Mouse (Mus musculus): ENCODE measurements at regions not wholly inside any gene's neighbourhood (a gene's known extent, or its start where the extent isn't known, plus 50 kb on each side); places are given as distances from the start of the nearest gene placed in this dataset.

GRCm38 (mm10) chr7:116701466-116702342 lies 197.5 kb downstream of the Nucb2 start:
- H3K36me3 ChIP-seq (ENCODE audit: control insufficient read depth, insufficient read depth, low read length): no peaks in the 10 kb centered on the region
- intact Hi-C loops (cut with DNase I): loop anchor here (1.0 to 10.0 kb wide), 4 partner anchors 14 to 1181 kb away; no protein-coding TSS in a partner anchor
- no peaks in the 10 kb centered on the region for H3K79me2 ChIP-seq (replicated peaks; ENCODE audit: control insufficient read depth, insufficient read depth, low read length)
- TF ChIP-seq EP300 (IDR thresholded peaks at IDR 0.05; ENCODE audit: insufficient read depth, low read depth, low read length): peak; percentile 55; the same call in 1 of the 2 replicates
- no peak for TF ChIP-seq POLR2A (IDR thresholded peaks at IDR 0.05; ENCODE audit: insufficient read depth, low read depth, low read length)
- TF ChIP-seq CTCF (IDR thresholded peaks at IDR 0.05): peak; percentile 98
- peak; percentile 73 to 87 for DNase-seq
- H3K4me3 ChIP-seq: no peak overlapping the region
- H3K27me3 ChIP-seq (ENCODE audit: control insufficient read depth, insufficient read depth, low read length): no peaks in the 10 kb centered on the region
- no peaks in the 10 kb centered on the region; the same call in 1 of the 2 replicates for H3K4me1 ChIP-seq (ENCODE audit: control insufficient read depth, insufficient read depth, low read length)
- peak overlapping the region; percentile 44; the same call in 1 of the 2 replicates for H3K9ac ChIP-seq (ENCODE audit: low read depth, low read length)
- 22% methylated on average over 14 of the region's 14 CpGs for WGBS
- H3K27ac ChIP-seq: peak overlapping the region; percentile 53

GRCm38 (mm10) chr7:116702596-116702995 lies 198.4 kb downstream of the Nucb2 start:
- H3K4me3 ChIP-seq: no peak overlapping the region
- no peak overlapping the region for H3K9ac ChIP-seq (ENCODE audit: low read depth, low read length)
- H3K36me3 ChIP-seq (ENCODE audit: control insufficient read depth, insufficient read depth, low read length): no peaks in the 10 kb centered on the region
- peaks cover under 1% of the 10 kb centered on the region for H3K4me1 ChIP-seq (ENCODE audit: control insufficient read depth, insufficient read depth, low read length)
- no peaks in the 10 kb centered on the region for H3K27me3 ChIP-seq (ENCODE audit: control insufficient read depth, insufficient read depth, low read length)
- 91% methylated on average over 2 of the region's 2 CpGs for WGBS
- H3K79me2 ChIP-seq (replicated peaks; ENCODE audit: control insufficient read depth, insufficient read depth, low read length): no peaks in the 10 kb centered on the region
- intact Hi-C loops (cut with DNase I): loop anchor here (1.0 to 10.0 kb wide), 3 partner anchors 13 to 1180 kb away; no protein-coding TSS in a partner anchor
- DNase-seq: no peak
- no peak overlapping the region for H3K27ac ChIP-seq
- peak; percentile 47 for TF ChIP-seq CTCF (IDR thresholded peaks at IDR 0.05)
- TF ChIP-seq EP300 (IDR thresholded peaks at IDR 0.05; ENCODE audit: insufficient read depth, low read depth, low read length): no peak

DNA sequence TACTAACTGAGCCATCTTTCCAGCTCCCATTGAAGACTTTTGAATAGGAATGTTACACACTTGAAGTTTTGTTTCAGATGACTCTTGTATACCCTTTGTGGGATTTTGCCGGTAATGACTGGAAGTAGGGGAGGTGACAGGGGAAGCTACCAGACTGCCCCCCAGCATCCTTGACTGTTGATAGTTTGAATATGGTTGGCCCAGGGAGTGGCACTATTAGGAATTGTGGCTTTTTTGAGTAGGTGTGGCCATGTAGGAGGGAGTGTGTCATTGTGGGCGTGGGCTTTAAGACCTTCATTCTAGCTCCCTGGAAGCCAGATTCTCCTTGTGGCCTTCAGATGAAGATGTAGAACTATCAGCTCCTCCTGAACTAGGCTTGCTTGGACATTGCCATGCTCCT lies 207.4 kb downstream of the Nucb2 start:
- Histone ChIP-seq H3K79me2 (replicated peaks; ENCODE audit: control insufficient read depth, insufficient read depth, low read length) (no peaks in the 10 kb centered on the region), H3K27ac (no peak overlapping the region), H3K9ac (ENCODE audit: low read depth, low read length) (no peak overlapping the region), H3K4me3 (no peak overlapping the region), H3K27me3 (ENCODE audit: control insufficient read depth, insufficient read depth, low read length) (no peaks in the 10 kb centered on the region), H3K4me1 (ENCODE audit: control insufficient read depth, insufficient read depth, low read length) (peaks cover 22% of the 10 kb centered on the region), H3K36me3 (ENCODE audit: control insufficient read depth, insufficient read depth, low read length) (no peaks in the 10 kb centered on the region)
- DNase-seq: no peak
- TF ChIP-seq EP300 (IDR thresholded peaks at IDR 0.05; ENCODE audit: insufficient read depth, low read depth, low read length) (no peak), POLR2A (IDR thresholded peaks at IDR 0.05; ENCODE audit: insufficient read depth, low read depth, low read length) (no peak), CTCF (IDR thresholded peaks at IDR 0.05) (no peak)
- WGBS: 87% methylated on average over 2 of the region's 2 CpGs
- intact Hi-C loops (cut with DNase I): no loop called here

- no peak for DNase-seq
- intact Hi-C loops (cut with DNase I): no loop called here
- peaks cover 18% of the 10 kb centered on the region for H3K4me1 ChIP-seq (ENCODE audit: control insufficient read depth, insufficient read depth, low read length)
- no peaks in the 10 kb centered on the region for H3K79me2 ChIP-seq (replicated peaks; ENCODE audit: control insufficient read depth, insufficient read depth, low read length)
- no peak overlapping the region for H3K9ac ChIP-seq (ENCODE audit: low read depth, low read length)
- no peak overlapping the region for H3K4me3 ChIP-seq
- no peaks in the 10 kb centered on the region for H3K36me3 ChIP-seq (ENCODE audit: control insufficient read depth, insufficient read depth, low read length)
- WGBS: 51% methylated on average over 8 of the region's 8 CpGs
- H3K27ac ChIP-seq: peak overlapping the region; percentile 77
- no peaks in the 10 kb centered on the region for H3K27me3 ChIP-seq (ENCODE audit: control insufficient read depth, insufficient read depth, low read length)
- TF ChIP-seq EP300 (IDR thresholded peaks at IDR 0.05; ENCODE audit: insufficient read depth, low read depth, low read length) (no peak), POLR2A (IDR thresholded peaks at IDR 0.05; ENCODE audit: insufficient read depth, low read depth, low read length) (no peak), CTCF (IDR thresholded peaks at IDR 0.05) (no peak)
Observed at GRCm38 (mm10) chr7:116713200-116713599, 209.0 kb downstream of the Nucb2 start.

DNA sequence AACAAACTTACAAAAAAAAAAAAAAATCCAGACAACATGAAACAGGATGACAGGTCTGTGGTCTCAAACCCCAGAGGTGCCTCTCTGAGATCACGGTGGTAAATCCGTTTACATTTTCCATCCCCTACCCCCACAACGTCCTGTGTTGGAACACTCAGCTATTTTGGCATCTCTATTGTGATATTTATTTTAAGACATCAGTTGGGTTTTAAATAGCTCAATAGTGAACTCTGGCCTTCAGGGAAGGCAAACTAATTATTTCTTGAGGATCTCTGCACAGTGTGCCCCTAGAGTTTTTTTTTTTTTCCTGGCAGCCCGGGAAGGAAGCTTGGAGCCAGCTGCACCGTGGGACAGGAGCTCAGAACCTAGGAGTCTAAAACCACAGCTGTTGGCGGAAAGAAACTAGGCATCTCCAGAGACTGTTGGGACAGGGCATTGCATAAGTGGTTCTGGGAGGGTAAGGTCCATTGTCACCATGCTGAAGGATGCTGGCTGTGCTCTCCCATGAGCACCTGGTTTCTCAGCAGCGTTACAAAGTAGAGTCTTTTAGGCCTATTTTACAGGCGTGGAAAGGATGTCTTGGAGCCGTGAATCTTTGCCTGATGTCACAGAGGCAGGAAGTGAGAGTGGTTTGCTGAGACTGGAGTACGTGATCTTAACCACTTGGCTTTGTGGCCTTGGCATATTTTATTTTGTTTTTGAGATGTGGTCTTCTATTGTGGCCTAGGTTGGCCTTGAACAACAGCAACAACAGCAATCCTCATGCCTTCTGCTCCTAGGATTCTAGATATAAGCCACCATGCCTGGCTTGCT lies 211.3 kb downstream of the Nucb2 start:
- no peak overlapping the region for H3K9ac ChIP-seq (ENCODE audit: low read depth, low read length)
- TF ChIP-seq EP300 (IDR thresholded peaks at IDR 0.05; ENCODE audit: insufficient read depth, low read depth, low read length) (0 out of 2 replicates have a peak, but pooled peaks have one; percentile 38), CTCF (IDR thresholded peaks at IDR 0.05) (no peak)
- no peaks in the 10 kb centered on the region for H3K27me3 ChIP-seq (ENCODE audit: control insufficient read depth, insufficient read depth, low read length)
- H3K36me3 ChIP-seq (ENCODE audit: control insufficient read depth, insufficient read depth, low read length): no peaks in the 10 kb centered on the region
- peak overlapping the region; percentile 80 for H3K27ac ChIP-seq
- 27% methylated on average over 10 of the region's 10 CpGs for WGBS
- H3K79me2 ChIP-seq (replicated peaks; ENCODE audit: control insufficient read depth, insufficient read depth, low read length): no peaks in the 10 kb centered on the region
- intact Hi-C loops (cut with DNase I): loop anchor here (1.0 kb wide), 1 partner anchor 13 kb away; no protein-coding TSS in a partner anchor
- peak; percentile 33 to 41 for DNase-seq
- peaks cover 15% of the 10 kb centered on the region for H3K4me1 ChIP-seq (ENCODE audit: control insufficient read depth, insufficient read depth, low read length)
- no peak overlapping the region for H3K4me3 ChIP-seq

Data from heart, adult 2 months (tissue).